ENCODE assay signal across 18 mouse cellular contexts in the genomic region with DNA sequence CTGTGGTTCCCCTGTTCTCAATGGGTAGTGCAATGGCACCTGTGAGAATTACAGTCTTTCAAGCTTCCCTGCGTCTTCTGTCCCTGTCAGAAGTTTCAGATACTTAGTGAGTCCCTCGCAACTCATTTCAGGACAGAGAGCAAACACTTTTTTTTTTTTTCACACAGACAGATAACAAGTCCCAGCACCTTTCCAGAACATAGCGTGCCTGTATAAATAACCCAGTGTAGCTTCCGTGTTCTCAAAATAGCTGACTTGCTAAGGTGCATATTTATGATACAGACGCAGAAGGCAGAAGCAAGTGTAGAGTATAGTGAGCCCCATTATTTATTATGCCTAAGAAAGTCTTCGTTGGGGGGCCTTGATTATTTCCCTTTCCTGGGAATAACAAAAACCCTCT.
DNase-seq lines count a peak whose midpoint lies in the region; ATAC-seq and TF ChIP-seq lines count a peak whose summit lies in the region.
"Had no signal": no experiment of that assay in that cellular context is flagged by ENCODE, and none has a peak within 500 bp of the region (broad histone marks: within the 10 kb centered on the region; RNA-seq: fewer than 3 reads in every experiment).

No protein-coding gene starts in this region.

- peak; percentile 49; the same call in 1 of the 2 replicates for TF ChIP-seq POLR2A in heart, adult 2 months (IDR thresholded peaks at IDR 0.05; ENCODE audit: insufficient read depth, low read depth, low read length)

- H3K4me2 ChIP-seq in heart, embryonic 13.5 days: peak overlapping the region; percentile 22
- H3K4me2 ChIP-seq in liver, postnatal 0 days (ENCODE audit: low read depth, low read length): no peak overlapping the region
- H3K4me2 ChIP-seq: midbrain, embryonic 11.5 days had no signal

- H3K9me3 ChIP-seq in heart, embryonic 13.5 days: no peaks in the 10 kb centered on the region
- H3K9me3 ChIP-seq in liver, postnatal 0 days (ENCODE audit: low read length): no peaks in the 10 kb centered on the region
- H3K9me3 ChIP-seq: forebrain, embryonic 10.5 days; hindbrain, embryonic 10.5 days; limb, embryonic 10.5 days had no signal

- no peaks in the 10 kb centered on the region for H3K4me1 ChIP-seq in heart, adult 2 months (ENCODE audit: control insufficient read depth, insufficient read depth, low read length)
- 0 out of 2 replicates have a peak, but pooled peaks cover 4% of the 10 kb centered on the region for H3K4me1 ChIP-seq in heart, embryonic 13.5 days
- H3K4me1 ChIP-seq in liver, postnatal 0 days (ENCODE audit: insufficient read depth): no peaks in the 10 kb centered on the region
- H3K4me1 ChIP-seq: forebrain, embryonic 10.5 days; hindbrain, embryonic 10.5 days had no signal

- H3K36me3 ChIP-seq in heart, adult 2 months (ENCODE audit: control insufficient read depth, insufficient read depth, low read length): peaks cover 6% of the 10 kb centered on the region; the same call in 1 of the 2 replicates
- H3K36me3 ChIP-seq in heart, embryonic 13.5 days: no peaks in the 10 kb centered on the region
- H3K36me3 ChIP-seq in liver, postnatal 0 days (replicated peaks; ENCODE audit: insufficient read depth, low read length): no peaks in the 10 kb centered on the region
- H3K36me3 ChIP-seq: forebrain, embryonic 10.5 days; hindbrain, embryonic 10.5 days; limb, embryonic 10.5 days had no signal

- no peak overlapping the region for H3K9ac ChIP-seq in heart, adult 2 months (ENCODE audit: low read depth, low read length)
- H3K9ac ChIP-seq in heart, embryonic 13.5 days: no peak overlapping the region
- H3K9ac ChIP-seq in liver, postnatal 0 days (replicated peaks): no peak overlapping the region

- no peaks in the 10 kb centered on the region for H3K27me3 ChIP-seq in heart, adult 2 months (ENCODE audit: control insufficient read depth, insufficient read depth, low read length)
- no peaks in the 10 kb centered on the region for H3K27me3 ChIP-seq in heart, embryonic 13.5 days (replicated peaks)
- H3K27me3 ChIP-seq in liver, postnatal 0 days (ENCODE audit: insufficient read depth, low read length): no peaks in the 10 kb centered on the region

- TF ChIP-seq EP300 in heart, adult 2 months (IDR thresholded peaks at IDR 0.05; ENCODE audit: insufficient read depth, low read depth, low read length): no peak
- no peak for TF ChIP-seq EP300 in liver, postnatal 0 days (IDR thresholded peaks at IDR 0.05; ENCODE audit: low read depth)

- peak; percentile 15 to 21 for DNase-seq in heart, adult 2 months
- DNase-seq in heart, postnatal 4 days: no peak
- DNase-seq in heart, postnatal 14 days: peak; percentile 1 to 3
- DNase-seq in spleen, postnatal 4 days (ENCODE audit: low spot score in 2 of 2): no peak
- DNase-seq in retina, embryonic 14.5 days (ENCODE audit: low spot score): no peak
- no peak for DNase-seq in liver, postnatal 0 days
- DNase-seq: adrenal gland, postnatal 25 days; cerebellum, adult 9-10 months; gastrocnemius, postnatal 25 days; kidney, adult 2 months; lung, postnatal 10 days; thymus, postnatal 14 days had no signal

- no peak overlapping the region for H3K4me3 ChIP-seq in heart, adult 2 months
- H3K4me3 ChIP-seq in heart, embryonic 13.5 days: no peak overlapping the region
- H3K4me3 ChIP-seq in liver, postnatal 0 days (ENCODE audit: low read depth, low read length): no peak overlapping the region
- H3K4me3 ChIP-seq: forebrain, embryonic 10.5 days; hindbrain, embryonic 10.5 days; limb, embryonic 10.5 days had no signal

- no peak for ATAC-seq in heart, embryonic 13.5 days (ENCODE audit: extremely low read depth, insufficient number of reproducible peaks, low FRiP score, low TSS enrichment)
- ATAC-seq in liver, postnatal 0 days: no peak

- TF ChIP-seq CTCF in heart, adult 2 months (IDR thresholded peaks at IDR 0.05): no peak
- TF ChIP-seq CTCF in liver, postnatal 0 days (IDR thresholded peaks at IDR 0.05; ENCODE audit: low read depth): no peak

- peak overlapping the region; percentile 79 for H3K27ac ChIP-seq in heart, adult 2 months
- H3K27ac ChIP-seq in heart, embryonic 13.5 days (replicated peaks): 0 out of 2 replicates have a peak overlapping the region, but pooled peaks have one; percentile 0
- H3K27ac ChIP-seq in liver, postnatal 0 days (ENCODE audit: low read depth): no peak overlapping the region
- H3K27ac ChIP-seq: forebrain, embryonic 10.5 days; hindbrain, embryonic 10.5 days; kidney, postnatal 0 days; limb, embryonic 10.5 days had no signal

- no peaks in the 10 kb centered on the region for H3K79me2 ChIP-seq in heart, adult 2 months (replicated peaks; ENCODE audit: control insufficient read depth, insufficient read depth, low read length)

- intact Hi-C loops in heart, adult 2 months (cut with DNase I): loop anchor here (10.0 kb wide), 1 partner anchor 197 kb away; no protein-coding TSS in a partner anchor
- intact Hi-C loops in heart, postnatal 14 days (cut with DNase I): loop anchor here (10.0 kb wide), 1 partner anchor 117 kb away; no protein-coding TSS in a partner anchor

- 28% methylated on average over 6 of the region's 6 CpGs for WGBS in heart, adult 2 months
- 25% methylated on average over 6 of the region's 6 CpGs for WGBS in heart, embryonic 13.5 days
- WGBS in liver, postnatal 0 days (ENCODE audit: insufficient replicate concordance): 59% methylated on average over 6 of the region's 6 CpGs

Comparison
In these comparisons a context has a peak if more than half of its experiments do, and no peak if none do; other contexts are left out.
1. DNase-seq: peak in heart, adult 2 months (2 of 2) and heart, postnatal 14 days (2 of 2); none in heart, postnatal 4 days (single experiment), spleen, postnatal 4 days (0 of 2), retina, embryonic 14.5 days (single experiment) and liver, postnatal 0 days (single experiment).